Mouse (Mus musculus): ENCODE data around the gene Itpr2. TPM values are rescaled to one million over a fixed set of nuclear protein-coding genes. Genes with fewer than 3 reads are reported as not detected.

Itpr2 gene
- polyA plus RNA-seq, 1 experiment from 2014 or later = 31.2 TPM

DNA sequence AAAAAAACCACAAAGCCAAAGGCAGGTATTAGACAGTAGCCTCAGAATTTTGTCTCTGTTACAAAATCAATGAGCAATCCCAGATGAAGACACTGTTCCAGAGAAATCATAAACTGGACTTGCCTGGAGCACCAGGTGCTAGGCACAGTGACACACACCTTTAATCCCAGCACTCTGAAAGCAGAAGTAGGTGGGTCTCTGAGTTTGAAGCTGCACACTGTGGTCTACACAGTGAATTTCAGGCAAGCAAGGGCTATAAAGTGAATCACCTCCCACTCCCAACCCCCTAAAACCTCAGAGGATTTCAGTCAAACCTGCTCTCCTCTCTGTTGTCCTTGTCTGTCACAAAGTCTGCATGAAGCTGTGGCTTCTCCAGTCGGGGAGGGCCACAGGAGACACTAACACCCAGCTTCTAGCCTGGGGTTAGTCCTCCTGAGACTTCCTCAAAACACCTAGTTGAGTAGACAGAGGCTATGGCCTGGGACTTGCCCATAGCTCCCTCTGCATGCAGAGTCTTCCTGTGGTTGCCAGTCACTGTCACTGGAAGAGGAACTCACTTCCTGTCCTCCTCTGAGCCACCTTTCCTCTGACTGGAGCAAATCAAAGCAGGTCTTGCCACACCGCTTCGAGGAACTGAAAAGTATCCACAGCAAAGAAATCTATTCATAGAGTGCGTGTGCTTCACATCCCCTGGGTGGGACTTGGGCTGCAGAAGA, 394.7 kb downstream of the Itpr2 start:
- no peak overlapping the region for H3K9ac ChIP-seq
- peaks cover 5% of the 10 kb centered on the region for H3K4me1 ChIP-seq

DNA sequence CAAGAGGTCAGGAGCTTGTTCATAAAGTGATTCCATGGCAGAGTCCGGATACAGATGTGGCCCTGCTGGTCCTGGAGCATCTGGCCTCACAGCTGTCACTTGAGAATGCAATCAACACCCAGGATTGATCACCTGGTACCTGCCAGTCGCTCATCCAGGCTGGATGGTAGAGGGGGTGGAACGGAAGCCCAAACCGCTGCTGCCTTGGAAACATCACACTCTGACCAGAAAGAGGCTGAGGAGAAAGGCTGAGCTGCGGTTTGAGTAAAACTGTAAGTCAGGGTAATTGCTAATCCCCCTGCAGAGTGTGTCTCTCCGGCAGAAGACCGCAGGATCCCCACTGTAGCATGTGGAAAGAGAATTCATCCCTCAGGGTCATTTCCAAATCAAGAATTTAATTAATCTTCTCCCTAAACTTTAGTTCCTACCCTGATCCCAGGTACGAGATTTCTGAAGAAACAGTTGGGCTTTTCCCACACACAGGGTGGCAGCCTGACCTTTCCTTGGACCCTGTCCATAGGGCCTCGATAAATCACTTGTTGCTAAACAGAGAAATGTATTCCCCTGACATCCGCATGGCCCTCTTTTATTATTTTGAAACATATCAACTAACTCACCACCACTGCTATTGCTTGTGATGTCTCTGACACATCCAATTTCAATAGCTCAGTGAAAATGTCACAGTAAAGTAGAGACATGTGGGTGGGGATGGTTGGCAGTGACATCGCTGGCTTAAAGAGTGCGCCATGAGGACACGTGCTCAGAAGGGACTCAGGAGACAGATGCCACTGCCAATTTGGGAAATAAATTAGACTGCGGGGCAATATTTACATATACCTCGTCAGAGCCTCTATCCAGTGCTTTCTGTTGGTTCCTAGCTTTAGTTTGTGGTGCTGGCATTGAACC, 418.7 kb downstream of the Itpr2 start:
- Histone ChIP-seq H3K9me3 (peaks cover 18% of the 10 kb centered on the region), H3K27ac (replicated peaks) (no peak overlapping the region), H3K9ac (no peak overlapping the region), H3K36me3 (no peaks in the 10 kb centered on the region), H3K4me3 (no peak overlapping the region), H3K27me3 (replicated peaks) (no peaks in the 10 kb centered on the region), H3K4me1 (peaks cover 26% of the 10 kb centered on the region), H3K4me2 (no peak overlapping the region)
- WGBS = 74% methylated on average over 15 of the region's 15 CpGs
- no peak for ATAC-seq (ENCODE audit: extremely low read depth, insufficient number of reproducible peaks, low FRiP score, low TSS enrichment)

More for the DNA sequence above, 394.7 kb downstream of the Itpr2 start:
- Histone ChIP-seq H3K9me3 (peaks cover 14% of the 10 kb centered on the region), H3K4me2 (no peak overlapping the region), H3K4me3 (no peak overlapping the region), H3K27me3 (replicated peaks) (no peaks in the 10 kb centered on the region), H3K36me3 (peaks cover 20% of the 10 kb centered on the region), H3K27ac (replicated peaks) (no peak overlapping the region)
- 75% methylated on average over 4 of the region's 4 CpGs for WGBS
- ATAC-seq (ENCODE audit: extremely low read depth, insufficient number of reproducible peaks, low FRiP score, low TSS enrichment) = no peak

DNA sequence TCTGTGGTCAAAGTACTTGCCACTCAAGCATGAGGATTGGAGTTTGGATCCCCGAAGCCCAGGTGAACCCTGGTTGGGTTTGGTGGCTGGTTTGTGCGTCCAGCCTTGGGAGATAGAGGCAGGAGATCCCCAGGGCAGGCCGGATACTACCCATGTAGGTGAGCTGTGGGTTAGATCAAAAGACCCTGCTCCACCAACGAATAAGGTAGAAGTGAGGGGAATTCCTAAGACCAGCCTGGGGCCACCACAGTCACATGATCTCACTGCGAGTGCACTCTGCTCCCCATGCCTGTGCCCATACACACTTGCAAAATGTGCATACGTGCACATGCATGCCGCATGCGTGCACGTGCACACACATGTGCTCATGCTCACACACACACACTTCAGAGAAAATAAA, 419.5 kb downstream of the Itpr2 start:
- H3K27ac ChIP-seq (replicated peaks) = no peak overlapping the region
- 84% methylated on average over 9 of the region's 9 CpGs for WGBS
- H3K27me3 ChIP-seq (replicated peaks) = no peaks in the 10 kb centered on the region
- peaks cover 28% of the 10 kb centered on the region for H3K4me1 ChIP-seq
- H3K9me3 ChIP-seq = peaks cover 17% of the 10 kb centered on the region
- no peak overlapping the region for H3K4me3 ChIP-seq
- H3K36me3 ChIP-seq = no peaks in the 10 kb centered on the region
- H3K4me2 ChIP-seq = no peak overlapping the region
- no peak for ATAC-seq (ENCODE audit: extremely low read depth, insufficient number of reproducible peaks, low FRiP score, low TSS enrichment)
- H3K9ac ChIP-seq = no peak overlapping the region

DNA sequence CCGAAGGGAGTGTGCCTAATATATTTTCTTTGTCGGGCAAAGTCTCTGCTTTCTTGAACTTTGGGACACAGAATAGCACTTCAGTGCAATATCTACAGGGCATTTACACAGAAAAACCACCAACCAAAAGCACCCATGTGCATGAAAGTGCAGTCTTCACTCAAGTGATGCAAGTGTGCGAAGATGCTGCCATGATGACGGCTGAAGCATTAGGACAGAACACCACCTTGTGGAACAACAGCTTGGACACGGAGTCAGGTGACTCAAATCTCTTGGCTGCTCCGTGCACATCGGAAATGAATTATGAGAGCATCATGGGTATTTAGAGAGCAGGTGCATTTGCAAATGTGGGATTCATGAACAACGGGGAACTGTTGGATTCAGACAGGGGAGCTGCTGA, 420.4 kb downstream of the Itpr2 start:
- peaks cover 8% of the 10 kb centered on the region; the same call in 1 of the 2 replicates for H3K9me3 ChIP-seq
- H3K4me2 ChIP-seq = no peak overlapping the region
- ATAC-seq (ENCODE audit: extremely low read depth, insufficient number of reproducible peaks, low FRiP score, low TSS enrichment) = no peak
- no peaks in the 10 kb centered on the region for H3K27me3 ChIP-seq (replicated peaks)
- H3K36me3 ChIP-seq = no peaks in the 10 kb centered on the region
- H3K4me3 ChIP-seq = no peak overlapping the region
- H3K4me1 ChIP-seq = peaks cover 28% of the 10 kb centered on the region
- WGBS = 86% methylated on average over 8 of the region's 8 CpGs
- no peak overlapping the region for H3K27ac ChIP-seq (replicated peaks)
- H3K9ac ChIP-seq = no peak overlapping the region

DNA sequence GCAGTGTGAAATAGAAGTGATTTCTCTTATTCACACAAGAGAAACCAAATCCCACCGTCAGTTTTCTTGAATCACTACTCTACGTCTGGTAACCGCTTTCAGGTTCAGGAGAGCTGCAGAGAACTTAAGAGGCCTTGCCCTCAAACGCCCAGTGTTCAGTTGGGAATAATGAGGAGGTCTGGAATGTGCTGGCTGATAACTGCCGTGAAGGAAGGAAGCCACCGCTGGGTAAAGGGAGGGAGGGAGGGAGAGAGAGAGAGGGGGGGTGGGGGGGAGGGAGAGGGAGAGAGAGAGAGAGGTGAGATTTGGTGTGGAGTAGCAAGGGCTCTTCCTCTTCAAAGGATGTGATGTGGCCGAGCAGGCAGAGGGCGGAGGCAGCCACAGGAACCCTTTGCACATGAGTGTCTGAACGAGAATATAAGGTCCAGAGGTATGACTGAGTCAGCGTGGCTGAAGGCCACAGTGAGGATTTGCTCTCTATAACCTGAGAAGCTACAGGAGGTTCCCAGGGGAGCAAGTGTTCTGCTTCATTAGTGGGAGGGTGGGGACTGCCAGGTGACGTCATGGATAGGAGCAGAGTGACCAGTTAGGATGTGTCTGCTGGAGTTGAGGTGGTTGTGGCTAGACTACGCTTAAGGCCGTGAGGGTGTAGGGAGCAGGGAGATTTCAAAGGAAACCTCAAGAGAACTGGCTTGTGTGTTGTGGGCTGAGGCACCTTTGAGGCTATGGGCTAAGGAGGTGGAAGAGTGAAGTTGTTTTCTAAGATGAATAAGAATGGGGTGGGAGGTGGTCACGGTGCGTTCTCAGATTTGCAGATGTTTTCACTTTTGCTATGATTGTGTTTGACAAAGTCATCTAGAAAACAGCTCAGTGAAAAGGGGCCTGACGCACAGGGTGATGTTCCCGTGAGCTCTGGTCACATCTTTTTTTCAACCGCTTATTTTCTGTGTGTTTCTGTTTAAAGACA, 421.2 kb downstream of the Itpr2 start:
- ATAC-seq (ENCODE audit: extremely low read depth, insufficient number of reproducible peaks, low FRiP score, low TSS enrichment) = no peak
- H3K4me2 ChIP-seq = 0 out of 2 replicates have a peak overlapping the region, but pooled peaks have one; percentile 28
- H3K4me3 ChIP-seq = no peak overlapping the region
- no peak overlapping the region for H3K9ac ChIP-seq
- peaks cover 28% of the 10 kb centered on the region for H3K4me1 ChIP-seq
- WGBS = 47% methylated on average over 18 of the region's 18 CpGs
- peak overlapping the region; percentile 90 for H3K27ac ChIP-seq (replicated peaks)
- no peaks in the 10 kb centered on the region for H3K36me3 ChIP-seq
- H3K27me3 ChIP-seq (replicated peaks) = no peaks in the 10 kb centered on the region
- peaks cover 8% of the 10 kb centered on the region; the same call in 1 of the 2 replicates for H3K9me3 ChIP-seq

DNA sequence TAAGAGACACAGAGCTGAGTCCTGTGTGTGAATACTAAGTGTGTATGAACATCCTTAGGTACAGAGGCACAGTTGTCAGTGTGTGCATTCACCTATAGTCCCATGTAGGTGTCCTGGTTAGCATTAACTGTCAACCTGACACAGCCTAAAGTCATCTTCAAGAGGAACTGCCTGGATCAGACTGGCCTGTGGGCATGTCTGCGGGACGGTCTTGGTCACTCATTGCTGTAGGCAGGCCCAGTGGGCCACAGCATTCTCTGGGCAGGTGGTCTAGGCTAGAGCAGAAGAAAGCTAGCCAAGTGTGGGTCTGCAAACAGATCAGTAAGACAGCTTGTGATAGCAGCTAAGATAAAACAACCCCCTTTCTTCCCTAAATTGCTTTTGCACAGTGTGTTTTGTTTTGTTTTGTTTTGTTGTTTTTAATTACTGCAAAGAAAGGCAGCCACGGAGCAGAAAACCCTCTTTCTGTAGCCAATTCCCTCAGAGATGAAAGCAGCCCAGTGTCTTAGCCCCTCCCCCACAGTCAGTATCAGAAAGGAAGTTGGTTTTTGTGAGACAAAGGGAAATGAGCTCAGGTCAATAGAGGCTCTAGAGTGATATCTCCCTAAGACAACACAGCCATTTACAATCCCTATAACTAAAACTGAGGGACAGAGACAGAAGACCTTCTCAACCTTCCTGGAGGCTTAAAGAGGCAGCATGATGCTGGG, 422.1 kb downstream of the Itpr2 start:
- Histone ChIP-seq H3K36me3 (no peaks in the 10 kb centered on the region), H3K27ac (replicated peaks) (peak overlapping the region; percentile 90), H3K4me3 (no peak overlapping the region), H3K27me3 (replicated peaks) (no peaks in the 10 kb centered on the region), H3K9me3 (peaks cover 8% of the 10 kb centered on the region; the same call in 1 of the 2 replicates), H3K4me2 (0 out of 2 replicates have a peak overlapping the region, but pooled peaks have one; percentile 28), H3K4me1 (peaks cover 28% of the 10 kb centered on the region), H3K9ac (no peak overlapping the region)
- WGBS = 41% methylated on average over 3 of the region's 3 CpGs
- no peak for ATAC-seq (ENCODE audit: extremely low read depth, insufficient number of reproducible peaks, low FRiP score, low TSS enrichment)

DNA sequence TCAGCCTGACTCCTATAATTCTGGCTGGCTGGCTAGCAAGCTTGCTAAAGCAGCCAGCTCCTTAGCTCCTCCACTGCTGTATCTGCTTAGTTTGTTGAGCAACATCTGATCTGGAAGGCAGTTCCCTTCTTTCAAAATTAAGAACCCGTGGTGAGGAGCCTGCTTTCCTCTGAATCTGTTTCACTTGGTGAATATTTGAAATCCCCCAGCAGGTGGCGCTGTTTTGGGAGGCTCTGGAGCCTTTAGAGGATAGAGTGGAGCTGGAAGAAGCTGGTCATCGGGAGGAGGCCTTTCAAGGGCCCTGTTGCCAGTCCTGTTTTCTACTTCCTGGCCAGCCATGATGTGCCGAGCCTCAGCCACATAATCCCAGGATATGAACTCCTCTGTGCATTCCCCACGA, 422.8 kb downstream of the Itpr2 start:
- peaks cover 9% of the 10 kb centered on the region; the same call in 1 of the 2 replicates for H3K9me3 ChIP-seq
- H3K27ac ChIP-seq (replicated peaks) = peak overlapping the region; percentile 90
- ATAC-seq (ENCODE audit: extremely low read depth, insufficient number of reproducible peaks, low FRiP score, low TSS enrichment) = no peak

DNA sequence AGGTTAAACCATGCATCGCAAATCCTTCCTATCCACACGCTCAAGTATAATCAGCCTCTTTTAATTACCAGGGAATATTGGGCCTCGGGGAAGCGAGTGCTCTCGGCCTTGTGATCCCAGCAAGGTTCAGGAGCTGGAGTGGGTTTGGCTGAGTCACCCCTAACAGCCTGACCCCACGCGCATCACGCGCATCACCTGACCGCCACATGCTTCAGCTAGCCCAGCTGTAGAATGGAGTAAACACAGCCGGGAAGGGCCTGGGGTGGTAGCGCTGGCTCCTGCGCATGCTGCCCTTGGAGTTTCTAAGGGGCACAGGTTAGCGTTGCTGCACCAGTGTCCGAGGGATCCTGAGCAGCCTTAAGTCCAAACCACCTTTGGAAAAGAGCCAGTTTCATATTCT, 423.9 kb downstream of the Itpr2 start:
- no peak overlapping the region for H3K4me3 ChIP-seq
- H3K36me3 ChIP-seq = no peaks in the 10 kb centered on the region
- H3K9me3 ChIP-seq = peaks cover 11% of the 10 kb centered on the region; the same call in 1 of the 2 replicates
- no peaks in the 10 kb centered on the region for H3K27me3 ChIP-seq (replicated peaks)
- H3K4me1 ChIP-seq = peaks cover 28% of the 10 kb centered on the region
- H3K27ac ChIP-seq (replicated peaks) = no peak overlapping the region
- 86% methylated on average over 15 of the region's 15 CpGs for WGBS
- no peak overlapping the region for H3K4me2 ChIP-seq
- H3K9ac ChIP-seq = no peak overlapping the region
- ATAC-seq (ENCODE audit: extremely low read depth, insufficient number of reproducible peaks, low FRiP score, low TSS enrichment) = no peak

More for the DNA sequence above, 422.8 kb downstream of the Itpr2 start:
- WGBS = 43% methylated on average over 5 of the region's 5 CpGs
- Histone ChIP-seq H3K36me3 (no peaks in the 10 kb centered on the region), H3K9ac (no peak overlapping the region), H3K4me2 (no peak overlapping the region), H3K4me1 (peaks cover 28% of the 10 kb centered on the region), H3K4me3 (no peak overlapping the region), H3K27me3 (replicated peaks) (no peaks in the 10 kb centered on the region)

DNA sequence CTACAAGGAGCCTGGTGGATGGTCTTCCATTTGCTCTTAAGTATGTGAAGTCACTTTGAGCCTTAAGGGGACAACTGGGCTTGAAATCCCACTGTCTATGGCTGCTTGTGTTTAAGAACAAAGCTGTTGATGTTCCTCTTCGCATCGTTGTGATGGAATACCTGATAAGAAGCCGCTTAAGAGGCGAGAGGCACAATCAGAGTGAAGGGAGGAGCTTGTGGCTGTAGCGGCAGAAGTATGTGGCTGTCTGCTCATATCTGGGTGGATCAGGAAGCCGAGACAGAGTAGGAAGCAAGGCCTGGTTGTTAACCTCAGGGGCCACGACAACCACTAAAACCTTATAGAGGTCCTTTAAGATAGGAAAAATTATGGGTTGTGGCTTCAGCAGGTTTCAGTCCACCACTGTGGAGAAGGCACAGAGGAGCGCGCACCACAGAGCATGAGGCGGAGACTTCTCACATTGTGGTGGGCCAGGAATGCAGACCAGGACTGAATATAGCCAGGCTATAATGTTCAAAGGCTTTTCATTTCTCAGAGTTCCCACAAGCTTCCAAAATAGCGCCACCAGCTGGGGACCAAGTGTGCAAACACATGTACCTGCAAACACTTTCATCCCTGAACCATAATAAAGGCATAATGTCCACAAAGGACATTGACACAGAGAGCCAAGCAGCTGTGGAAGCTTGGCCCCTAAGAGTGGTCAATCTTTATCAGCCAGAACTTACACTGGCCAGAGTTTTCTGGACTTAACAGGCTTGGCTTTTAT, 424.7 kb downstream of the Itpr2 start:
- H3K4me3 ChIP-seq = no peak overlapping the region
- peaks cover 11% of the 10 kb centered on the region; the same call in 1 of the 2 replicates for H3K9me3 ChIP-seq
- no peak overlapping the region for H3K4me2 ChIP-seq
- H3K4me1 ChIP-seq = peaks cover 28% of the 10 kb centered on the region
- H3K27ac ChIP-seq (replicated peaks) = no peak overlapping the region
- 47% methylated on average over 11 of the region's 11 CpGs for WGBS
- no peaks in the 10 kb centered on the region for H3K27me3 ChIP-seq (replicated peaks)
- ATAC-seq (ENCODE audit: extremely low read depth, insufficient number of reproducible peaks, low FRiP score, low TSS enrichment) = no peak
- H3K9ac ChIP-seq = no peak overlapping the region
- H3K36me3 ChIP-seq = no peaks in the 10 kb centered on the region

DNA sequence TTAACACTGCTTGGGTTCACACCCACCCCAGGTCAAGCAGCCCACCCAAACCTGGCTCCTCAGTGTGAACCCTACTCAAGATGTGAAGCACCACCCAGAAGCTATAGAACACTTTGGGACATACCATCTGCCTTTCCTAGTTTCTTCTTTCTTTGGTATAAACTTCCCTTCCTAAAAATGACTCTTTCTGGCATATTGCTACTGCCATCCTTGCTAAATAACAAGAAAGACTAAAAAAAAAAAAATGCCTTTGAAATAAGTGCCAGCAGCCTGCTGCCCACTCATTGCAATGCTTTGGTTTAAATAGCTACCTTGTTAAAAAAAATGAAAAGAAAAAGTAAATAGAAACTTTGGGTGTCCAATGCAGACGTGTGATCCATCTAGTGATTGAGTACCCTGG, 429.2 kb downstream of the Itpr2 start:
- H3K9me3 ChIP-seq = peaks cover 11% of the 10 kb centered on the region; the same call in 1 of the 2 replicates
- no peak overlapping the region for H3K4me3 ChIP-seq
- H3K4me1 ChIP-seq = no peaks in the 10 kb centered on the region
- no peaks in the 10 kb centered on the region for H3K36me3 ChIP-seq
- no peak overlapping the region for H3K9ac ChIP-seq
- ATAC-seq (ENCODE audit: extremely low read depth, insufficient number of reproducible peaks, low FRiP score, low TSS enrichment) = no peak
- H3K27me3 ChIP-seq (replicated peaks) = no peaks in the 10 kb centered on the region
- H3K27ac ChIP-seq (replicated peaks) = no peak overlapping the region
- 70% methylated on average over 1 of the region's 1 CpGs for WGBS
- no peak overlapping the region for H3K4me2 ChIP-seq
